Mouse (Mus musculus) brain, adult 2 months (tissue): ENCODE measurements around the gene Atf6b.

Experiments
- DNase-seq: peaks from one replicate; pipeline ENCODE4 v3.0.0; 2011; ENCODE audit warnings: low read depth, low spot score

Atf6b gene

GRCm38 (mm10) chr17:34664472-34664871 is 17.5 kb downstream of the Atf6b start:
- no peak for DNase-seq

GRCm38 (mm10) chr17:34670235-34670634 is 23.3 kb downstream of the Atf6b start, which contains the start of gene Tnxb:
Gene Tnxb (plus strand): TSS chr17:34670535.
- DNase-seq = no peak

- DNase-seq = no peak
Measured at GRCm38 (mm10) chr17:34671151-34672066, 24.5 kb downstream of the Atf6b start.

GRCm38 (mm10) chr17:34672246-34672792 is 25.4 kb downstream of the Atf6b start:
- DNase-seq = no peak

- DNase-seq = no peak
Measured at GRCm38 (mm10) chr17:34673139-34673538, 26.2 kb downstream of the Atf6b start.

- DNase-seq = no peak
Measured at GRCm38 (mm10) chr17:34674524-34675204, 27.7 kb downstream of the Atf6b start.

GRCm38 (mm10) chr17:34675205-34676092 is 28.5 kb downstream of the Atf6b start:
- DNase-seq = no peak

GRCm38 (mm10) chr17:34676093-34676460 is 29.1 kb downstream of the Atf6b start:
- DNase-seq = no peak

- no peak for DNase-seq
Measured at GRCm38 (mm10) chr17:34676671-34677070, 29.7 kb downstream of the Atf6b start.

GRCm38 (mm10) chr17:34680191-34680590 is 33.2 kb downstream of the Atf6b start:
- no peak for DNase-seq

GRCm38 (mm10) chr17:34680621-34681020 is 33.7 kb downstream of the Atf6b start:
- no peak for DNase-seq

- no peak for DNase-seq
Measured at GRCm38 (mm10) chr17:34681132-34681571, 34.2 kb downstream of the Atf6b start.

- DNase-seq = no peak
Measured at GRCm38 (mm10) chr17:34681881-34682536, 35.1 kb downstream of the Atf6b start.

GRCm38 (mm10) chr17:34683179-34683578 is 36.2 kb downstream of the Atf6b start:
- DNase-seq = no peak

- no peak for DNase-seq
Measured at GRCm38 (mm10) chr17:34683686-34684220, 36.8 kb downstream of the Atf6b start.

GRCm38 (mm10) chr17:34684253-34684893 is 37.4 kb downstream of the Atf6b start:
- DNase-seq = no peak

- no peak for DNase-seq
Measured at GRCm38 (mm10) chr17:34685120-34686110, 38.5 kb downstream of the Atf6b start.

GRCm38 (mm10) chr17:34688889-34689288 is 41.9 kb downstream of the Atf6b start:
- no peak for DNase-seq

- no peak for DNase-seq
Measured at GRCm38 (mm10) chr17:34690458-34690857, 43.5 kb downstream of the Atf6b start.
